Comparison of ENCODE assay signal across 10 mouse cellular contexts in genomic region chr17:26124560-26124959, GRCm38 (mm10). TPM values are rescaled to one million over a fixed set of nuclear protein-coding genes. Genes with fewer than 3 reads are reported as not detected.
DNase-seq lines count a peak whose midpoint lies in the region; ATAC-seq and TF ChIP-seq lines count a peak whose summit lies in the region.
"Had no signal": no experiment of that assay in that cellular context is flagged by ENCODE, and none has a peak within 500 bp of the region (broad histone marks: within the 10 kb centered on the region; RNA-seq: fewer than 3 reads in every experiment).

No protein-coding gene starts in this region.

- H3K79me2 ChIP-seq in CH12.LX (replicated peaks; ENCODE audit: control insufficient read depth, extremely low read depth, insufficient read depth, poor library complexity, severe bottlenecking), result peaks cover 12% of the 10 kb centered on the region

- peaks cover 34 to 60% of the 10 kb centered on the region in 2 experiments for H3K36me3 ChIP-seq in CH12.LX (replicated peaks in 1 of 2; ENCODE audit: control insufficient read depth in 1 of 2, insufficient read depth in 1 of 2, low read length in 1 of 2)
- peaks cover 40% of the 10 kb centered on the region for H3K36me3 ChIP-seq in forebrain, embryonic 15.5 days
- peaks cover 12% of the 10 kb centered on the region for H3K36me3 ChIP-seq in liver, embryonic 16.5 days (ENCODE audit: control insufficient read depth, insufficient read depth)

- H3K9me3 ChIP-seq in CH12.LX (replicated peaks; ENCODE audit: low read length), result no peaks in the 10 kb centered on the region
- no peaks in the 10 kb centered on the region for H3K9me3 ChIP-seq in forebrain, embryonic 15.5 days
- no peaks in the 10 kb centered on the region for H3K9me3 ChIP-seq in liver, embryonic 16.5 days (replicated peaks; ENCODE audit: control insufficient read depth, low read length)

- no peak overlapping the region for H3K27ac ChIP-seq in CH12.LX (ENCODE audit: insufficient read depth, low read depth)
- H3K27ac ChIP-seq in forebrain, embryonic 15.5 days (replicated peaks), result no peak overlapping the region
- no peak overlapping the region for H3K27ac ChIP-seq in liver, embryonic 16.5 days (ENCODE audit: low read length)

- H3K4me2 ChIP-seq in CH12.LX (ENCODE audit: insufficient read depth, low read depth, poor library complexity, severe bottlenecking), result peak overlapping the region; percentile 75; the same call in 1 of the 2 replicates
- peak overlapping the region; percentile 74 for H3K4me2 ChIP-seq in forebrain, embryonic 15.5 days (replicated peaks)
- peak overlapping the region; percentile 83 for H3K4me2 ChIP-seq in liver, embryonic 16.5 days (ENCODE audit: low read depth, low read length)

- intact Hi-C loops in heart, postnatal 25 days (cut with DNase I), result loop anchor here (5.0 kb wide), 1 partner anchor 118 kb away; the partner anchor contains the start of gene Fam234a

- peak; percentile 87 for DNase-seq in heart, adult 11 months
- DNase-seq in heart, postnatal 25 days (ENCODE audit: low spot score), result no peak
- DNase-seq in CH12.LX (ENCODE audit: extremely low read depth), result no peak
- DNase-seq in spleen, adult 12 weeks (ENCODE audit: low spot score), result no peak
- no peak for DNase-seq in left cerebral cortex, adult 9 months (ENCODE audit: low spot score in 2 of 2)
- no peak for DNase-seq in gastrocnemius, adult 18-20 months (ENCODE audit: low spot score)
- DNase-seq: cerebellum, adult 11-12 months; lung, postnatal 10 days had no signal

- peak overlapping the region; percentile 74 to 99 (median 94) for H3K4me3 ChIP-seq in CH12.LX (replicated peaks in 1 of 3; ENCODE audit: low read depth in 2 of 3, low read length in 2 of 3, poor library complexity in 1 of 3)
- peak overlapping the region; percentile 82 for H3K4me3 ChIP-seq in forebrain, embryonic 15.5 days
- H3K4me3 ChIP-seq in liver, embryonic 16.5 days (ENCODE audit: low read depth, low read length), result peak overlapping the region; percentile 89

- TF ChIP-seq POLR2A in CH12.LX (IDR thresholded peaks at IDR 0.05; ENCODE audit: low read depth, low read length), result no peak

- TF ChIP-seq CTCF in CH12.LX (conservative IDR thresholded peaks at IDR 0.05 in 1 of 2, IDR thresholded peaks at IDR 0.05 in 1 of 2; ENCODE audit: low read depth in 2 of 2, low read length in 2 of 2), result no peak

- 90% methylated on average over 7 of the region's 7 CpGs for WGBS in forebrain, embryonic 15.5 days
- WGBS in liver, embryonic 16.5 days (ENCODE audit: insufficient replicate concordance), result 69% methylated on average over 7 of the region's 7 CpGs

- no peak for ATAC-seq in forebrain, embryonic 15.5 days (replicated peaks)
- ATAC-seq in liver, embryonic 16.5 days (ENCODE audit: low read depth), result no peak

- no peak for TF ChIP-seq EP300 in CH12.LX (IDR thresholded peaks at IDR 0.05; ENCODE audit: low read length)

- no peak for TF ChIP-seq RAD21 in CH12.LX (IDR thresholded peaks at IDR 0.05; ENCODE audit: low read depth, low read length)

- H3K9ac ChIP-seq in CH12.LX (ENCODE audit: insufficient read depth, low read depth), result peak overlapping the region; percentile 69
- H3K9ac ChIP-seq in forebrain, embryonic 15.5 days (replicated peaks), result peak overlapping the region; percentile 77
- peak overlapping the region; percentile 79 for H3K9ac ChIP-seq in liver, embryonic 16.5 days (ENCODE audit: low read depth, low read length)

- dilution Hi-C loops in CH12.LX (cut with MboI; ENCODE audit: extremely low pct_ligation_motif_present, extremely low pct_unique_long_range_greater_than_20kb, low sequenced_read_pairs), result no loop called here

- peaks cover 17 to 34% of the 10 kb centered on the region in 2 experiments for H3K4me1 ChIP-seq in CH12.LX (ENCODE audit: control insufficient read depth in 1 of 2, insufficient read depth in 2 of 2)
- H3K4me1 ChIP-seq in forebrain, embryonic 15.5 days, result peaks cover 19% of the 10 kb centered on the region
- peaks cover 12% of the 10 kb centered on the region for H3K4me1 ChIP-seq in liver, embryonic 16.5 days (ENCODE audit: control insufficient read depth, low read depth, low read length)

- H3K27me3 ChIP-seq in CH12.LX (replicated peaks), result peaks cover 2% of the 10 kb centered on the region
- no peaks in the 10 kb centered on the region for H3K27me3 ChIP-seq in forebrain, embryonic 15.5 days
- no peaks in the 10 kb centered on the region for H3K27me3 ChIP-seq in liver, embryonic 16.5 days (ENCODE audit: control insufficient read depth, insufficient read depth, low read depth, low read length)

- in situ Hi-C loops in CH12.LX (cut with MboI; ENCODE audit: low pct_ligation_motif_present, low pct_unique_long_range_greater_than_20kb, low sequenced_read_pairs), result no loop called here

TF ChIP-seq in CH12.LX, 34 proteins besides CTCF, POLR2A, EP300 and RAD21:
- TF ChIP-seq RCOR1 (conservative IDR thresholded peaks at IDR 0.05; ENCODE audit: low read depth, low read length) (no peak), KAT2A (IDR thresholded peaks at IDR 0.05; ENCODE audit: insufficient replicate concordance, low read length) (no peak), IRF4 (IDR thresholded peaks at IDR 0.05; ENCODE audit: low read depth, low read length) (no peak), NRF1 (IDR thresholded peaks at IDR 0.05; ENCODE audit: low read depth, low read length) (no peak), GABPA (IDR thresholded peaks at IDR 0.05; ENCODE audit: insufficient replicate concordance, low read depth, low read length) (no peak), ZNF384 (IDR thresholded peaks at IDR 0.05; ENCODE audit: low read depth, low read length) (no peak), USF2 (conservative IDR thresholded peaks at IDR 0.05; ENCODE audit: low read depth, low read length) (no peak), SIN3A (IDR thresholded peaks at IDR 0.05; ENCODE audit: low read length) (no peak), ETS1 (conservative IDR thresholded peaks at IDR 0.05; ENCODE audit: low read depth, low read length) (no peak), TBP (conservative IDR thresholded peaks at IDR 0.05; ENCODE audit: low read depth, low read length) (no peak), ZC3H11A (IDR thresholded peaks at IDR 0.05; ENCODE audit: low read depth, low read length) (no peak), MAFK (IDR thresholded peaks at IDR 0.05; ENCODE audit: insufficient replicate concordance, low read length) (no peak), BHLHE40 (IDR thresholded peaks at IDR 0.05; ENCODE audit: low read depth, low read length) (no peak), HCFC1 (IDR thresholded peaks at IDR 0.05; ENCODE audit: low read depth, low read length) (no peak)
TF ChIP-seq in CH12.LX: peak in this region for 0.

RNA-seq across cellular contexts. Expression of gene Mrpl28, which starts 1.3 kb away (rescaled TPM):
- total RNA-seq in heart, postnatal 25 days (2021), result 100 to 1,000 TPM; 130 to 133 TPM
- 157 and 161 TPM in 2 replicates for total RNA-seq in CH12.LX (2012; rRNA removed)
- 148 and 154 TPM in 2 replicates for total RNA-seq in CH12.LX (2014; rRNA removed)
- polyA plus RNA-seq in CH12.LX (2012; ENCODE audit: insufficient read length, low read depth), result 90.5 and 101 TPM in 2 replicates
- 206 and 217 TPM in 2 replicates for polyA plus RNA-seq in forebrain, embryonic 15.5 days (2015; fragmentation: Nextera tagmentation; extraction: Ambion mirVana)
- 106 and 117 TPM in 2 replicates for polyA plus RNA-seq in liver, embryonic 16.5 days (2015; fragmentation: Nextera tagmentation; extraction: Ambion mirVana)
- 10 to 100 TPM; 57.4 to 66.2 TPM for total RNA-seq in gastrocnemius, adult 18-20 months (2021)

RNA-seq across cellular contexts. Expression of gene Tmem8, which starts 11.5 kb away (rescaled TPM):
- 1 to 10 TPM; 2.5 to 3.1 TPM for total RNA-seq in heart, postnatal 25 days (2021)
- total RNA-seq in CH12.LX (2012; rRNA removed), result 2.3 and 3.6 TPM in 2 replicates
- 1.8 and 2.8 TPM in 2 replicates for total RNA-seq in CH12.LX (2014; rRNA removed)
- polyA plus RNA-seq in CH12.LX (2012; ENCODE audit: insufficient read length, low read depth), result 3.9 and 4.6 TPM in 2 replicates
- polyA plus RNA-seq in forebrain, embryonic 15.5 days (2015; fragmentation: Nextera tagmentation; extraction: Ambion mirVana), result 2.1 and 2.3 TPM in 2 replicates
- 1.2 and 1.6 TPM in 2 replicates for polyA plus RNA-seq in liver, embryonic 16.5 days (2015; fragmentation: Nextera tagmentation; extraction: Ambion mirVana)
- 1 to 10 TPM; 2.0 to 3.9 TPM for total RNA-seq in gastrocnemius, adult 18-20 months (2021)

RNA-seq across cellular contexts. Expression of gene Axin1, which starts 13.9 kb away (rescaled TPM):
- 10 to 100 TPM; 14.0 to 16.0 TPM for total RNA-seq in heart, postnatal 25 days (2021)
- total RNA-seq in CH12.LX (2012; rRNA removed) (28.5 and 33.2 TPM in 2 replicates), CH12.LX (2014; rRNA removed) (27.8 and 28.5 TPM in 2 replicates)
- 38.8 and 43.4 TPM in 2 replicates for polyA plus RNA-seq in CH12.LX (2012; ENCODE audit: insufficient read length, low read depth)
- 11.2 and 17.4 TPM in 2 replicates for polyA plus RNA-seq in forebrain, embryonic 15.5 days (2015; fragmentation: Nextera tagmentation; extraction: Ambion mirVana)
- 2.3 and 2.6 TPM in 2 replicates for polyA plus RNA-seq in liver, embryonic 16.5 days (2015; fragmentation: Nextera tagmentation; extraction: Ambion mirVana)
- 10 to 100 TPM; 15.7 to 18.2 TPM for total RNA-seq in gastrocnemius, adult 18-20 months (2021)

RNA-seq across cellular contexts. Expression of gene Nme4, which starts 29.2 kb away (rescaled TPM):
- 1 to 10 TPM; 3.2 to 3.6 TPM for total RNA-seq in heart, postnatal 25 days (2021)
- total RNA-seq in CH12.LX (2012; rRNA removed) (0.47 and 0.55 TPM in 2 replicates), CH12.LX (2014; rRNA removed) (0.46 TPM in 1 of 2 replicates, not detected in the other)
- 0.27 and 0.56 TPM in 2 replicates for polyA plus RNA-seq in CH12.LX (2012; ENCODE audit: insufficient read length, low read depth)
- 37.1 and 40.7 TPM in 2 replicates for polyA plus RNA-seq in forebrain, embryonic 15.5 days (2015; fragmentation: Nextera tagmentation; extraction: Ambion mirVana)
- polyA plus RNA-seq in liver, embryonic 16.5 days (2015; fragmentation: Nextera tagmentation; extraction: Ambion mirVana), result 30.1 and 30.9 TPM in 2 replicates
- total RNA-seq in gastrocnemius, adult 18-20 months (2021), result 1 to 10 TPM; 2.5 to 2.9 TPM

RNA-seq across cellular contexts. Expression of gene Decr2, which starts 34.4 kb away (rescaled TPM):
- 10 to 100 TPM; 11.0 to 11.7 TPM for total RNA-seq in heart, postnatal 25 days (2021)
- total RNA-seq in CH12.LX (2012; rRNA removed), result 12.9 and 16.8 TPM in 2 replicates
- total RNA-seq in CH12.LX (2014; rRNA removed), result 21.0 TPM in 2 replicates
- 12.6 and 13.1 TPM in 2 replicates for polyA plus RNA-seq in CH12.LX (2012; ENCODE audit: insufficient read length, low read depth)
- 27.7 and 29.1 TPM in 2 replicates for polyA plus RNA-seq in forebrain, embryonic 15.5 days (2015; fragmentation: Nextera tagmentation; extraction: Ambion mirVana)
- 21.2 and 26.3 TPM in 2 replicates for polyA plus RNA-seq in liver, embryonic 16.5 days (2015; fragmentation: Nextera tagmentation; extraction: Ambion mirVana)
- total RNA-seq in gastrocnemius, adult 18-20 months (2021), result 1 to 10 TPM; 2.6 to 2.8 TPM
